Mouse (Mus musculus): ENCODE data around the gene Gm3685. TPM values are rescaled to one million over a fixed set of nuclear protein-coding genes. Genes with fewer than 3 reads are reported as not detected.

The Gm3685 gene
- polyA plus RNA-seq (2015; fragmentation: Nextera tagmentation; extraction: Ambion mirVana): 0.13 TPM in 1 of 2 replicates, not detected in the other

DNA sequence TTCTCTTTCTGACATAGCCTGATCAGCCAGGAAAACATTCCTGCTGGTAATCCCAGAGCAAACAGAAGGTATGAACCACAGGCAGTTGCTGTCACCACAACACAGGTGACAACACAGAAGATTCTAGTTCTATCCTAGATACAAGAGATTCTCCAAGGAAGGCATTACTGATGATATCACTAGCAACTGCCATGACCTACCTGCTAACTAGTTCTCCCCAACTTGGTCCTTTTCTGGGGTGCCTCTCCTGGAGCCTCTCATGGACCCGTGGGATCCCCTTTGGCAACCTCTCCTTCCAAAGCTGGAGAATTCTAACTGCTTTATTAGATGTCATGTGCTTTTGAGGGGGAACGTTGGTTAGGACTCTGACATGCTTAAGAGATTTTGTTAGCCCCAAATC lies at the start of gene Gm3685:
Gm3685 (minus strand) TSS at position 101 of the 400 bp plus-strand sequence.

DNA sequence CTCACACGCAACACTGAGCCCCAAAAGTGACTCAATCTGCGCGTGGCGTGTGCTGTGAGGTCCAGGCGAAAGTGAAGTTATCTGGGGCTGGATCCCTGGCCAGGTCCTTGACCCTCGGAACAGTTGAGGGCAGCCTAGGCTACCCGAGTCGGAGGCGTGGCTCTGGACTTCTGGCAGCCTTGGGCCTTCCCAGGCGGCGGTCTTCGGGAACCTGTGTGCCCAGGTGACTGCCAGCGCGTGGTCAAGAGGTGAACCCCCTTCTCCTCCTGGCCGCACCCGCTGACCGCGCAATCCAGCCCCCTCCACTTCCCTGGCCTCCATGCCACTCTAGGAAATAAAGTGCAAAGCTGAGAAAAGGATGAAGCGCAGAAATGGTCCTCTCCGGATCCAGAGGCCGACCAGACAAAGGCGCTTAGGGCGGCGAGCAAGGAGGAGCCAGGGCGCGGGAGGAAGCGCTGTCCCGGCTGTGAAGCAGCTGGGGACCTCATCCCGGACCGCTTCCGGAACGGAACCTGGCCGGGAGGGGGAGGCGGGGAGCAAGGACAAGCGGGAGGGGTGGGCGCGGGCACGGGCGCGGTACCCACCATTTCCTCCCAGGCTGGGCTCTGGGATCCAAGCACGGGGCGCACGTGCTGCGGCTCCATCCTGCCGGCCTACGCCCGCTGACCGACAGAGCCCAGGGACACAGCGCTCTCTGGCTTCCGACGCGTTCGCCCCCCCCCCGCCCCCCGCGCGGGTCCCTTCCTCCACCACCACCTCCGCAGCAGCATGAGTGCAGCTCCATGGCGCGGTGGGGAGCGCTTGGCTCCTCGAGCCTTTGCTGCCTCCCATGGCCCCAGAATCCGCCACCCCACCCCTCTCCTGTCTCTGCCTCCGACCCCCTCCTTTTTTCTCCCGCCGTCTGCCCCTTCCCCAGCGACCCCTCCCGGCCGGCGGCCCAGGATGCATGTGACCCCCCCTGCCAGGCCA lies 17.7 kb downstream of the Gm3685 start, which contains the start of gene Gm10406:
Gm10406 (minus strand) TSS at position 669 of the 969 bp plus-strand sequence.

Other genes starting within 250 kb of the Gm3685 start
- not detected in 2 replicates for gene Gm3642, start 204.7 kb downstream of the Gm3685 start, polyA plus RNA-seq (2015; fragmentation: Nextera tagmentation; extraction: Ambion mirVana)
- gene Gm3667, start 155.0 kb downstream of the Gm3685 start, polyA plus RNA-seq (2015; fragmentation: Nextera tagmentation; extraction: Ambion mirVana): 0.07 and 0.13 TPM in 2 replicates
- not detected in 2 replicates for gene Gm6356, start 71.2 kb downstream of the Gm3685 start, polyA plus RNA-seq (2015; fragmentation: Nextera tagmentation; extraction: Ambion mirVana)
- gene Gm10406, start 17.5 kb downstream of the Gm3685 start, polyA plus RNA-seq (2015; fragmentation: Nextera tagmentation; extraction: Ambion mirVana): 0.19 and 0.27 TPM in 2 replicates
- gene Gm3696, start 55.7 kb upstream of the Gm3685 start, polyA plus RNA-seq (2015; fragmentation: Nextera tagmentation; extraction: Ambion mirVana): 0.26 TPM in 1 of 2 replicates, not detected in the other
- not detected in 2 replicates for gene Gm6676, start 80.4 kb upstream of the Gm3685 start, polyA plus RNA-seq (2015; fragmentation: Nextera tagmentation; extraction: Ambion mirVana)
- 0.46 and 0.64 TPM in 2 replicates for gene Gm3512, start 129.6 kb upstream of the Gm3685 start, polyA plus RNA-seq (2015; fragmentation: Nextera tagmentation; extraction: Ambion mirVana)
- not detected in 2 replicates for gene Gm16434, start 149.6 kb upstream of the Gm3685 start, polyA plus RNA-seq (2015; fragmentation: Nextera tagmentation; extraction: Ambion mirVana)
- gene Gm3727, start 219.7 kb upstream of the Gm3685 start, polyA plus RNA-seq (2015; fragmentation: Nextera tagmentation; extraction: Ambion mirVana): not detected in 2 replicates

Data from spleen, postnatal 0 days (tissue).